Mouse (Mus musculus) bone marrow macrophage, adult 2 months (primary cell): Measurements from ENCODE around the gene Gria1.

Experiments
- CTCF ChIP-seq: IDR thresholded peaks from 2 replicates; pipeline ENCODE4 v1.5.1; 2012; ENCODE audit warnings: low read depth, mild to moderate bottlenecking, low read length, moderate library complexity
- POLR2A ChIP-seq: IDR thresholded peaks from 2 replicates; pipeline ENCODE4 v1.6.1; 2012; ENCODE audit warnings: mild to moderate bottlenecking, low read depth, low read length, borderline replicate concordance

- TF ChIP-seq POLR2A (no peak), CTCF (no peak)
These were observed 202.9 kb downstream of the Gria1 start for GRCm38 (mm10) chr11:57214079-57214478.
